Mouse (Mus musculus) cortical plate, adult 2 months (tissue): Measurements from ENCODE around the gene Fam129b.

Experiments used
- CTCF ChIP-seq: fragments of 200-500 bp; IDR thresholded peaks from 2 replicates; pipeline ENCODE4 v1.5.1; 2011; ENCODE audit warnings: mild to moderate bottlenecking, control low read depth, low read length; ENCODE audit not compliant: insufficient read depth; ENCODE audit errors: extremely low read depth
- POLR2A ChIP-seq: fragments of 200-500 bp; IDR thresholded peaks from 2 replicates; pipeline ENCODE4 v1.6.1; 2011; ENCODE audit warnings: mild to moderate bottlenecking, low read length, control low read depth; ENCODE audit not compliant: insufficient read depth; ENCODE audit errors: extremely low read depth

- TF ChIP-seq POLR2A, result no peak
- no peak for TF ChIP-seq CTCF
Measured at GRCm38 (mm10) chr2:32963981-32964380, 88.1 kb downstream of the Fam129b start.
